Mouse (Mus musculus): ENCODE results near the gene Mrgpra3. TPM values are rescaled to one million over a fixed set of nuclear protein-coding genes. Genes with fewer than 3 reads are reported as not detected.

Gene Mrgpra3
- total RNA-seq (2021) = not detected
- not detected in 2 replicates for polyA plus RNA-seq (2012; rRNA removed)
- long read RNA-seq = 0 reads

- Histone ChIP-seq H3K79me2 (replicated peaks; ENCODE audit: control insufficient read depth, insufficient read depth, low read length) (no peaks in the 10 kb centered on the region), H3K9ac (ENCODE audit: low read depth, low read length) (no peak within 1 kb of the TSS), H3K4me3 (no peak within 1 kb of the TSS), H3K27ac (no peak within 1 kb of the TSS), H3K36me3 (ENCODE audit: control insufficient read depth, insufficient read depth, low read length) (no peaks in the 10 kb centered on the region), H3K27me3 (ENCODE audit: control insufficient read depth, insufficient read depth, low read length) (no peaks in the 10 kb centered on the region), H3K4me1 (ENCODE audit: control insufficient read depth, insufficient read depth, low read length) (no peaks in the 10 kb centered on the region)
- TF ChIP-seq CTCF (IDR thresholded peaks at IDR 0.05) (no peak), EP300 (IDR thresholded peaks at IDR 0.05; ENCODE audit: insufficient read depth, low read depth, low read length) (no peak), POLR2A (IDR thresholded peaks at IDR 0.05; ENCODE audit: insufficient read depth, low read depth, low read length) (no peak)
- WGBS = 46% methylated on average over 2 of the region's 2 CpGs
- no peak for DNase-seq
- intact Hi-C loops (cut with DNase I) = no loop called here
These were observed at the start of gene Mrgpra3 for GRCm38 (mm10) chr7:47601272-47601671. Mrgpra3 (minus strand) TSS chr7:47601372.

Other genes starting within 250 kb of the Mrgpra3 start
- not detected for gene Mrgpra1, start 247.1 kb downstream of the Mrgpra3 start, total RNA-seq (2021)
- gene Mrgpra1, start 247.1 kb downstream of the Mrgpra3 start, polyA plus RNA-seq (2012; rRNA removed) = not detected in 2 replicates
- gene Mrgpra2a, start 149.2 kb downstream of the Mrgpra3 start, total RNA-seq (2021) = not detected
- not detected in 2 replicates for gene Mrgpra2a, start 149.2 kb downstream of the Mrgpra3 start, polyA plus RNA-seq (2012; rRNA removed)
- under 1 TPM in 1 of 2 experiments, not detected in 1; 0.26 TPM for gene Mrgpra2b, start 72.5 kb downstream of the Mrgpra3 start, total RNA-seq (2021)
- gene Mrgpra2b, start 72.5 kb downstream of the Mrgpra3 start, polyA plus RNA-seq (2012; rRNA removed) = 0.32 TPM in 1 of 2 replicates, not detected in the other